Mouse (Mus musculus) kidney, postnatal 0 days (tissue): Measurements from ENCODE around the gene Pklr. TPM values are rescaled to one million over a fixed set of nuclear protein-coding genes. Genes with fewer than 3 reads are reported as not detected.
A peak's percentile ranks its signal among the peaks of the same experiment; 100 is the strongest.

Source experiments
- ATAC-seq: fragments of 200-750 bp; cut with Nextera tagmentation; replicated peaks from 2 replicates; pipeline ENCODE4 v1.8.0; 2017; ENCODE audit warnings: low read depth, moderate number of reproducible peaks, moderate TSS enrichment, moderate library complexity; ENCODE audit not compliant: low FRiP score
- DNase-seq: peaks from one replicate; pipeline ENCODE4 v3.0.0-alpha.2; 2016; ENCODE audit warnings: low spot score
- H3K27ac ChIP-seq: fragments of 300-500 bp; sonication (generic); 2 replicates; pipeline ENCODE4 v1.5.1; 2014; ENCODE audit warnings: mild to moderate bottlenecking
- H3K27me3 ChIP-seq: fragments of 300-500 bp; sonication (generic); 2 replicates; pipeline ENCODE4 v1.6.1; 2014; ENCODE audit warnings: low read length, mixed read lengths; ENCODE audit not compliant: insufficient read depth
- H3K36me3 ChIP-seq: fragments of 300-500 bp; sonication (generic); 2 replicates; pipeline ENCODE4 v1.6.1; 2014; ENCODE audit warnings: low read length, mixed read lengths; ENCODE audit not compliant: insufficient read depth
- H3K4me1 ChIP-seq: fragments of 300-500 bp; sonication (generic); replicated peaks from 2 replicates; pipeline ENCODE4 v1.6.1; 2014; ENCODE audit warnings: antibody characterized with exemption, low read length, mixed read lengths; ENCODE audit not compliant: insufficient read depth
- H3K4me2 ChIP-seq: fragments of 300-500 bp; sonication (generic); 2 replicates; pipeline ENCODE4 v1.6.1; 2014; ENCODE audit warnings: mild to moderate bottlenecking, low read length, moderate library complexity, mixed read lengths
- H3K4me3 ChIP-seq: fragments of 300-500 bp; sonication (generic); replicated peaks from 2 replicates; pipeline ENCODE4 v1.5.1; 2014; ENCODE audit warnings: low read depth, low read length
- H3K9ac ChIP-seq: fragments of 300-500 bp; sonication (generic); 2 replicates; pipeline ENCODE4 v1.6.1; 2014; ENCODE audit warnings: low read depth, low read length
- H3K9me3 ChIP-seq: fragments of 300-500 bp; sonication (generic); replicated peaks from 2 replicates; pipeline ENCODE4 v1.6.1; 2016; ENCODE audit warnings: low read length, inconsistent platforms, mixed read lengths
- CTCF ChIP-seq: IDR thresholded peaks from 2 replicates; pipeline ENCODE4 v1.5.1; 2016; ENCODE audit warnings: antibody characterized with exemption, low read depth, mild to moderate bottlenecking, moderate library complexity
- WGBS: fragments of 180-500 bp; shearing (Covaris S2); extraction: QIAGEN DNeasy Blood & Tissue Kit; methylation state at CpG from one replicate; pipeline ENCODE4 v1.1.7; 2014; 5-methylcytosine and 5-hydroxymethylcytosine counted together
- polyA plus RNA-seq: library from polyadenylated mRNA; unstranded; fragments of >200 nt; fragmentation: Nextera tagmentation; extraction: Ambion mirVana; gene quantifications from 2 replicates; pipeline ENCODE4 v1.2.1, GENCODE M21; 2015

Pklr gene
- polyA plus RNA-seq, 1 experiment from 2014 or later, result 3.7 TPM

GRCm38 (mm10) chr3:89177242-89178106, 41.5 kb downstream of the Pklr start, which contains the start of gene Scamp3:
TSS of gene Scamp3 (plus strand) at chr3:89177473.
- ATAC-seq (peak; percentile 94), DNase-seq (peak; percentile 97)
- peak within 1 kb of the TSS; percentile 82 for H3K27ac ChIP-seq
- peaks cover 58% of the 10 kb centered on the region for H3K36me3 ChIP-seq
- peak within 1 kb of the TSS; percentile 76 for H3K9ac ChIP-seq
- H3K9me3 ChIP-seq, result no peaks in the 10 kb centered on the region
- no peaks in the 10 kb centered on the region for H3K27me3 ChIP-seq
- no peak for TF ChIP-seq CTCF
- peak within 1 kb of the TSS; percentile 79 for H3K4me2 ChIP-seq
- H3K4me1 ChIP-seq, result 0 out of 2 replicates have a peak, but pooled peaks cover 3% of the 10 kb centered on the region
- under 1% methylated on average over 43 of the region's 43 CpGs for WGBS
- H3K4me3 ChIP-seq, result peak within 1 kb of the TSS; percentile 68

GRCm38 (mm10) chr3:89178107-89178385, 42.1 kb downstream of the Pklr start:
- H3K27me3 ChIP-seq, result no peaks in the 10 kb centered on the region
- peaks cover 53% of the 10 kb centered on the region for H3K36me3 ChIP-seq
- no peak for TF ChIP-seq CTCF
- H3K9ac ChIP-seq, result peak overlapping the region; percentile 76
- WGBS, result 3% methylated on average over 6 of the region's 6 CpGs
- peak overlapping the region; percentile 79 for H3K4me2 ChIP-seq
- H3K27ac ChIP-seq, result peak overlapping the region; percentile 82
- peak overlapping the region; percentile 68 for H3K4me3 ChIP-seq
- no peak for DNase-seq
- no peaks in the 10 kb centered on the region for H3K9me3 ChIP-seq
- ATAC-seq, result no peak
- 0 out of 2 replicates have a peak, but pooled peaks cover 3% of the 10 kb centered on the region for H3K4me1 ChIP-seq

GRCm38 (mm10) chr3:89179056-89179455, 43.1 kb downstream of the Pklr start:
- Histone ChIP-seq H3K36me3 (peaks cover 43% of the 10 kb centered on the region), H3K9me3 (no peaks in the 10 kb centered on the region), H3K4me1 (0 out of 2 replicates have a peak, but pooled peaks cover 11% of the 10 kb centered on the region), H3K4me2 (no peak overlapping the region), H3K4me3 (no peak overlapping the region), H3K27ac (no peak overlapping the region), H3K27me3 (no peaks in the 10 kb centered on the region), H3K9ac (no peak overlapping the region)
- ATAC-seq, result no peak
- no peak for TF ChIP-seq CTCF
- WGBS, result 86% methylated on average over 11 of the region's 11 CpGs
- no peak for DNase-seq

- Histone ChIP-seq H3K9ac (no peak overlapping the region), H3K27me3 (no peaks in the 10 kb centered on the region), H3K4me1 (0 out of 2 replicates have a peak, but pooled peaks cover 14% of the 10 kb centered on the region), H3K4me3 (no peak overlapping the region), H3K36me3 (peaks cover 25% of the 10 kb centered on the region; the same call in 1 of the 2 replicates), H3K27ac (no peak overlapping the region), H3K4me2 (no peak overlapping the region), H3K9me3 (no peaks in the 10 kb centered on the region)
- WGBS, result 94% methylated on average over 27 of the region's 27 CpGs
- DNase-seq (no peak), ATAC-seq (no peak)
- TF ChIP-seq CTCF, result no peak
Measured at GRCm38 (mm10) chr3:89181749-89182500, 46.0 kb downstream of the Pklr start.

- peaks cover 25% of the 10 kb centered on the region; the same call in 1 of the 2 replicates for H3K36me3 ChIP-seq
- H3K27me3 ChIP-seq, result no peaks in the 10 kb centered on the region
- peak overlapping the region; percentile 61 for H3K4me3 ChIP-seq
- H3K4me1 ChIP-seq, result peaks cover 21% of the 10 kb centered on the region; the same call in 1 of the 2 replicates
- DNase-seq, result no peak
- TF ChIP-seq CTCF, result no peak
- H3K27ac ChIP-seq, result no peak overlapping the region
- no peak for ATAC-seq
- peak overlapping the region; percentile 99 for H3K4me2 ChIP-seq
- H3K9me3 ChIP-seq, result no peaks in the 10 kb centered on the region
- H3K9ac ChIP-seq, result no peak overlapping the region; the same call in 1 of the 2 replicates
- WGBS, result 40% methylated on average over 7 of the region's 7 CpGs
Measured at GRCm38 (mm10) chr3:89182531-89183057, 46.7 kb downstream of the Pklr start.
